Mouse (Mus musculus): ENCODE data around the gene Ppfia4. TPM values are rescaled to one million over a fixed set of nuclear protein-coding genes. Genes with fewer than 3 reads are reported as not detected.

Ppfia4 gene
- total RNA-seq, 1 experiment = 14.1 TPM

GRCm38 (mm10) chr1:134334111-134334827 lies 1.5 kb upstream of the Ppfia4 start:
- in situ Hi-C loops (cut with MboI; ENCODE audit: low sequenced_read_pairs in 2 of 2, unreplicated experiment in 2 of 2) = loop anchor here in 1 of 2 experiments (5.0 kb wide), 1 partner anchor 182 kb away; no protein-coding TSS in a partner anchor
- H3K4me1 ChIP-seq (ENCODE audit: control insufficient read depth in 2 of 2, insufficient read depth in 2 of 2, low read length in 2 of 2, poor library complexity in 1 of 2) = peaks cover under 1 to 6% of the 10 kb centered on the region in 2 experiments; a peak in 1 of 4 replicates
- H3K4me3 ChIP-seq (ENCODE audit: insufficient read depth in 1 of 2, low read depth in 1 of 2, low read length in 2 of 2, poor library complexity in 1 of 2, severe bottlenecking in 1 of 2) = no peak overlapping the region
- H3K9ac ChIP-seq (ENCODE audit: insufficient read depth, low read depth, low read length, poor library complexity, severe bottlenecking) = no peak overlapping the region
- H3K27ac ChIP-seq (ENCODE audit: insufficient read depth, low read depth, low read length, poor library complexity, severe bottlenecking) = no peak overlapping the region
- DNase-seq (ENCODE audit: low read depth, low spot score) = no peak
- no peaks in the 10 kb centered on the region for H3K36me3 ChIP-seq (ENCODE audit: control insufficient read depth, insufficient read depth, low read length, poor library complexity, severe bottlenecking)
- TF ChIP-seq MAFK (IDR thresholded peaks at IDR 0.05; ENCODE audit: insufficient read depth, low read depth, low read length) = no peak
- TF ChIP-seq ZC3H11A (IDR thresholded peaks at IDR 0.05; ENCODE audit: borderline replicate concordance, low read depth, low read length) = no peak
- no peak for TF ChIP-seq HCFC1 (IDR thresholded peaks at IDR 0.05; ENCODE audit: borderline replicate concordance, insufficient read depth, low read length)
- TF ChIP-seq CHD2 (IDR thresholded peaks at IDR 0.05; ENCODE audit: low read depth, low read length) = no peak
- no peak for TF ChIP-seq ZNF384 (IDR thresholded peaks at IDR 0.05; ENCODE audit: low read depth, low read length)
- no peaks in the 10 kb centered on the region for H3K9me3 ChIP-seq (ENCODE audit: control insufficient read depth, insufficient read depth, low read depth, low read length)

- no peaks in the 10 kb centered on the region for H3K36me3 ChIP-seq (ENCODE audit: control insufficient read depth, insufficient read depth, low read length, poor library complexity, severe bottlenecking)
- H3K9me3 ChIP-seq (ENCODE audit: control insufficient read depth, insufficient read depth, low read depth, low read length) = no peaks in the 10 kb centered on the region
- peaks cover 2 to 9% of the 10 kb centered on the region in 2 experiments; a peak in 1 of 4 replicates for H3K4me1 ChIP-seq (ENCODE audit: control insufficient read depth in 2 of 2, insufficient read depth in 2 of 2, low read length in 2 of 2, poor library complexity in 1 of 2)
- no peak overlapping the region for H3K27ac ChIP-seq (ENCODE audit: insufficient read depth, low read depth, low read length, poor library complexity, severe bottlenecking)
- TF ChIP-seq HCFC1 (IDR thresholded peaks at IDR 0.05; ENCODE audit: borderline replicate concordance, insufficient read depth, low read length) (no peak), MAFK (IDR thresholded peaks at IDR 0.05; ENCODE audit: insufficient read depth, low read depth, low read length) (no peak), ZNF384 (IDR thresholded peaks at IDR 0.05; ENCODE audit: low read depth, low read length) (no peak), CHD2 (IDR thresholded peaks at IDR 0.05; ENCODE audit: low read depth, low read length) (no peak), ZC3H11A (IDR thresholded peaks at IDR 0.05; ENCODE audit: borderline replicate concordance, low read depth, low read length) (no peak)
- DNase-seq (ENCODE audit: low read depth, low spot score) = no peak
- no peak overlapping the region for H3K9ac ChIP-seq (ENCODE audit: insufficient read depth, low read depth, low read length, poor library complexity, severe bottlenecking)
- no peak overlapping the region for H3K4me3 ChIP-seq (ENCODE audit: insufficient read depth in 1 of 2, low read depth in 1 of 2, low read length in 2 of 2, poor library complexity in 1 of 2, severe bottlenecking in 1 of 2)
- in situ Hi-C loops (cut with MboI; ENCODE audit: low sequenced_read_pairs in 2 of 2, unreplicated experiment in 2 of 2) = loop anchor here in 1 of 2 experiments (5.0 kb wide), 1 partner anchor 181 kb away; no protein-coding TSS in a partner anchor
Observed at GRCm38 (mm10) chr1:134333371-134334110, 813 bp upstream of the Ppfia4 start.

- TF ChIP-seq ZC3H11A (IDR thresholded peaks at IDR 0.05; ENCODE audit: borderline replicate concordance, low read depth, low read length) (peak; percentile 74; the same call in 1 of the 2 replicates), CHD2 (IDR thresholded peaks at IDR 0.05; ENCODE audit: low read depth, low read length) (no peak)
- H3K4me1 ChIP-seq (ENCODE audit: control insufficient read depth in 2 of 2, insufficient read depth in 2 of 2, low read length in 2 of 2, poor library complexity in 1 of 2) = peaks cover 2 to 19% of the 10 kb centered on the region in 2 experiments; a peak in 1 of 4 replicates
- H3K4me3 ChIP-seq (ENCODE audit: insufficient read depth in 1 of 2, low read depth in 1 of 2, low read length in 2 of 2, poor library complexity in 1 of 2, severe bottlenecking in 1 of 2) = no peak overlapping the region
- in situ Hi-C loops (cut with MboI; ENCODE audit: low sequenced_read_pairs in 2 of 2, unreplicated experiment in 2 of 2) = loop anchor here in 1 of 2 experiments (5.0 kb wide), 1 partner anchor 180 kb away; no protein-coding TSS in a partner anchor
- no peak overlapping the region for H3K9ac ChIP-seq (ENCODE audit: insufficient read depth, low read depth, low read length, poor library complexity, severe bottlenecking)
- no peaks in the 10 kb centered on the region for H3K9me3 ChIP-seq (ENCODE audit: control insufficient read depth, insufficient read depth, low read depth, low read length)
- DNase-seq (ENCODE audit: low read depth, low spot score) = peak; percentile 66
- no peaks in the 10 kb centered on the region for H3K36me3 ChIP-seq (ENCODE audit: control insufficient read depth, insufficient read depth, low read length, poor library complexity, severe bottlenecking)
- H3K27ac ChIP-seq (ENCODE audit: insufficient read depth, low read depth, low read length, poor library complexity, severe bottlenecking) = no peak overlapping the region
Observed at GRCm38 (mm10) chr1:134331879-134332635, 671 bp downstream of the Ppfia4 start.

- Histone ChIP-seq H3K9ac (ENCODE audit: insufficient read depth, low read depth, low read length, poor library complexity, severe bottlenecking) (peak overlapping the region; percentile 68), H3K4me3 (ENCODE audit: insufficient read depth in 1 of 2, low read depth in 1 of 2, low read length in 2 of 2, poor library complexity in 1 of 2, severe bottlenecking in 1 of 2) (peak overlapping the region; percentile 61 to 62), H3K27ac (ENCODE audit: insufficient read depth, low read depth, low read length, poor library complexity, severe bottlenecking) (no peak overlapping the region), H3K4me1 (ENCODE audit: control insufficient read depth in 2 of 2, insufficient read depth in 2 of 2, low read length in 2 of 2, poor library complexity in 1 of 2) (peaks cover 2 to 30% of the 10 kb centered on the region in 2 experiments; a peak in 2 of 4 replicates), H3K9me3 (ENCODE audit: control insufficient read depth, insufficient read depth, low read depth, low read length) (no peaks in the 10 kb centered on the region), H3K36me3 (ENCODE audit: control insufficient read depth, insufficient read depth, low read length, poor library complexity, severe bottlenecking) (peaks cover 31% of the 10 kb centered on the region)
- no peak for TF ChIP-seq HCFC1 (IDR thresholded peaks at IDR 0.05; ENCODE audit: borderline replicate concordance, insufficient read depth, low read length)
- TF ChIP-seq CHD2 (IDR thresholded peaks at IDR 0.05; ENCODE audit: low read depth, low read length) = no peak
- TF ChIP-seq ZNF384 (IDR thresholded peaks at IDR 0.05; ENCODE audit: low read depth, low read length) = no peak
- no peak for TF ChIP-seq ZC3H11A (IDR thresholded peaks at IDR 0.05; ENCODE audit: borderline replicate concordance, low read depth, low read length)
- TF ChIP-seq MAFK (IDR thresholded peaks at IDR 0.05; ENCODE audit: insufficient read depth, low read depth, low read length) = no peak
- DNase-seq (ENCODE audit: low read depth, low spot score) = peak; percentile 51
- in situ Hi-C loops (cut with MboI; ENCODE audit: low sequenced_read_pairs in 2 of 2, unreplicated experiment in 2 of 2) = no loop called here
Observed at GRCm38 (mm10) chr1:134326841-134327346, 5.8 kb downstream of the Ppfia4 start.

All from ES-E14 (cell line).